Mouse (Mus musculus): Measurements from ENCODE around the gene Smad1. TPM values are rescaled to one million over a fixed set of nuclear protein-coding genes. Genes with fewer than 3 reads are reported as not detected.

Smad1 gene
- polyA plus RNA-seq (2012; ENCODE audit: low replicate concordance): 27.1 and 33.6 TPM in 2 replicates

GRCm38 (mm10) chr8:79398994-79399650 lies at the start of gene Smad1:
TSS of gene Smad1 (minus strand) at chr8:79399518.

DNA sequence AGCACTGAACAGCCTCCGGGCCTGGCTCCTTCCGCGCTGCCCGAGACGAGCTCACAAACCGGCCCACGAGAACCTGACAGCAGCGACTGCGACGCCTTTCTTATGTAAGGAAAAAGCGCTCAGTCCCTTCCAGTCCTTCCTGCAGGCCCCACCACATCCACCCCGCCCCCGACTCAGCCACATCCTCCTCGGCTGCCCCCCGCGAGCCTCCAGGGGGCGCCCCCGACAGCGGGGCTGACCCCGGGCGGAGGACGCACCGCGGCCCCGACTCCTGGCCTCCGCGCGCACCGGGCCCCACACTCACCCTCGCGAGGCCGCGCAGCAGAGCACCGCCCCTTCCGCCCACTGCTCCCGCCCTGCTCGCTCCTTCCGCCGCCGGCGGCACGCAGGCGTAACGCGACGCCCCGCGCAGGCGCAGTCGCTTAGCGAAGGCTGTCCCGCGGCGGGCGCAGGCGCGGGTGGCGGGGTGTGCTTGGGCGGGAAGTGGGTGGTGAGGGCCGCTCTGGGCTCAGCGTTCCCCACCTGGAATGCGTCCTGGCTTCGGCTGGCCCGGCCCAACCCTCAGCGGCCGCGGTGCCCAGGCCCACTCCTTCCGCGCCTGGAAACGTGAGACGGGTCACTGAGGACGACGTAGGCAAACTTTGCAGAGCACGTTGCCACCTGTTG lies 104.6 kb downstream of the Smad1 start, which contains the start of gene Mmaa:
Mmaa (minus strand) TSS at position 328 of the 666 bp plus-strand sequence.

Other genes starting within 250 kb of the Smad1 start
- gene 1700011L22Rik, start 150.9 kb downstream of the Smad1 start, polyA plus RNA-seq (2012; ENCODE audit: low replicate concordance): not detected in 2 replicates
- 0.80 and 1.5 TPM in 2 replicates for gene Mmaa, start 104.6 kb downstream of the Smad1 start, polyA plus RNA-seq (2012; ENCODE audit: low replicate concordance)
- gene Otud4, start 240.1 kb upstream of the Smad1 start, polyA plus RNA-seq (2012; ENCODE audit: low replicate concordance): 4.4 and 6.1 TPM in 2 replicates